Mouse (Mus musculus): ENCODE data around the gene Mnat1.

DNA sequence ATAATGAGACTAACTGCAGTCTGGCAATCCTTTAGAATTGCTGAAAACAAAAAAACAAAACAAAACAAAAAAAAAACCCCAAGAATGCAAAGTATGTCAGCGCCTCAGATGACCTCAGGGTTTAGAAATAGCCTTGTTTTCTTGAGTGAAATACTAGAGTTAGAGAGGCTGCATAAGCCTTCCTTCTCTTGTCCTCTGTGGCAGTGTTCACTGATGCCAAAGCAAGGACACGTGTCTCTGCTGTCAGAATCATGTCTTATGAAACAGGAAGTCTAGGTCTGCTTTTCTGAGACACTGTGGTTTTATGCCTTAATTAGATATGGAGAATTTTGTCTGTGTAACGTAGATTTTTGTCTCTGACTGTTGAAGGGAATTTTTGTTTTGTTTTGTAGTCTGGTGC, 78.1 kb downstream of the Mnat1 start:
- no peak for TF ChIP-seq CTCF (IDR thresholded peaks at IDR 0.05; ENCODE audit: control insufficient read depth, insufficient read depth, insufficient replicate concordance, low read depth, low read length)
- no peak for TF ChIP-seq POLR2A (IDR thresholded peaks at IDR 0.05; ENCODE audit: control insufficient read depth, low read depth, low read length)
